Mouse (Mus musculus): ENCODE data around the gene Fundc1. TPM values are rescaled to one million over a fixed set of nuclear protein-coding genes. Genes with fewer than 3 reads are reported as not detected.
"Not testable (repeated sequence)": the region's sequence is repeated elsewhere in the genome, so short reads cannot be mapped to it uniquely, and the experiment has no call there.

Fundc1 gene
- polyA plus RNA-seq, 1 experiment from 2014 or later: 68.8 TPM

- Histone ChIP-seq H3K27me3 (ENCODE audit: control insufficient read depth, insufficient read depth, low read length) (no peaks in the 10 kb centered on the region), H3K4me3 (ENCODE audit: low read depth, low read length) (no peak overlapping the region), H3K27ac (ENCODE audit: low read depth, low read length) (no peak overlapping the region), H3K36me3 (ENCODE audit: control insufficient read depth, insufficient read depth, low read length) (no peaks in the 10 kb centered on the region), H3K4me2 (ENCODE audit: low read depth, low read length) (no peak overlapping the region), H3K9ac (replicated peaks; ENCODE audit: low read depth, low read length) (no peak overlapping the region), H3K9me3 (ENCODE audit: control insufficient read depth, low read length) (no peaks in the 10 kb centered on the region), H3K4me1 (ENCODE audit: control insufficient read depth, insufficient read depth, low read length) (no peaks in the 10 kb centered on the region)
- ATAC-seq (ENCODE audit: low read depth): no peak
Observed at GRCm38 (mm10) chrX:17564732-17565131, 7.4 kb downstream of the Fundc1 start.

- 14% methylated on average over 4 of the region's 4 CpGs for WGBS
- H3K27ac ChIP-seq (ENCODE audit: low read depth, low read length): 0 out of 2 replicates have a peak overlapping the region, but pooled peaks have one; percentile 22
Observed at GRCm38 (mm10) chrX:17558746-17559145, 13.4 kb downstream of the Fundc1 start.

GRCm38 (mm10) chrX:17554488-17554887, 17.6 kb downstream of the Fundc1 start:
- 39% methylated on average over 4 of the region's 4 CpGs for WGBS
- no peaks in the 10 kb centered on the region for H3K4me1 ChIP-seq (ENCODE audit: control insufficient read depth, insufficient read depth, low read length)
- no peaks in the 10 kb centered on the region for H3K27me3 ChIP-seq (ENCODE audit: control insufficient read depth, insufficient read depth, low read length)
- H3K4me3 ChIP-seq (ENCODE audit: low read depth, low read length): no peak overlapping the region
- no peaks in the 10 kb centered on the region for H3K9me3 ChIP-seq (ENCODE audit: control insufficient read depth, low read length)
- H3K27ac ChIP-seq (ENCODE audit: low read depth, low read length): no peak overlapping the region
- H3K4me2 ChIP-seq (ENCODE audit: low read depth, low read length): no peak overlapping the region
- no peak overlapping the region for H3K9ac ChIP-seq (replicated peaks; ENCODE audit: low read depth, low read length)
- ATAC-seq (ENCODE audit: low read depth): no peak
- no peaks in the 10 kb centered on the region for H3K36me3 ChIP-seq (ENCODE audit: control insufficient read depth, insufficient read depth, low read length)

More at GRCm38 (mm10) chrX:17558746-17559145, 13.4 kb downstream of the Fundc1 start:
- Histone ChIP-seq H3K9ac (replicated peaks; ENCODE audit: low read depth, low read length) (no peak overlapping the region), H3K4me2 (ENCODE audit: low read depth, low read length) (no peak overlapping the region), H3K27me3 (ENCODE audit: control insufficient read depth, insufficient read depth, low read length) (no peaks in the 10 kb centered on the region), H3K9me3 (ENCODE audit: control insufficient read depth, low read length) (no peaks in the 10 kb centered on the region), H3K4me1 (ENCODE audit: control insufficient read depth, insufficient read depth, low read length) (no peaks in the 10 kb centered on the region), H3K36me3 (ENCODE audit: control insufficient read depth, insufficient read depth, low read length) (no peaks in the 10 kb centered on the region), H3K4me3 (ENCODE audit: low read depth, low read length) (no peak overlapping the region)
- no peak for ATAC-seq (ENCODE audit: low read depth)

GRCm38 (mm10) chrX:17551586-17551985, 20.5 kb downstream of the Fundc1 start:
- H3K36me3 ChIP-seq (ENCODE audit: control insufficient read depth, insufficient read depth, low read length); H3K4me3 ChIP-seq (ENCODE audit: low read depth, low read length); H3K4me2 ChIP-seq (ENCODE audit: low read depth, low read length); H3K9ac ChIP-seq (replicated peaks; ENCODE audit: low read depth, low read length); H3K27ac ChIP-seq (ENCODE audit: low read depth, low read length); H3K9me3 ChIP-seq (ENCODE audit: control insufficient read depth, low read length); H3K27me3 ChIP-seq (ENCODE audit: control insufficient read depth, insufficient read depth, low read length); ATAC-seq (ENCODE audit: low read depth); H3K4me1 ChIP-seq (ENCODE audit: control insufficient read depth, insufficient read depth, low read length): not testable (repeated sequence)

- H3K27ac ChIP-seq (ENCODE audit: low read depth, low read length): no peak overlapping the region
- no peaks in the 10 kb centered on the region for H3K4me1 ChIP-seq (ENCODE audit: control insufficient read depth, insufficient read depth, low read length)
- H3K36me3 ChIP-seq (ENCODE audit: control insufficient read depth, insufficient read depth, low read length): no peaks in the 10 kb centered on the region
- no peaks in the 10 kb centered on the region for H3K27me3 ChIP-seq (ENCODE audit: control insufficient read depth, insufficient read depth, low read length)
- no peak overlapping the region for H3K4me2 ChIP-seq (ENCODE audit: low read depth, low read length)
- peak; percentile 63; the same call in 1 of the 2 replicates for ATAC-seq (ENCODE audit: low read depth)
- 16% methylated on average over 6 of the region's 6 CpGs for WGBS
- no peak overlapping the region for H3K4me3 ChIP-seq (ENCODE audit: low read depth, low read length)
- H3K9ac ChIP-seq (replicated peaks; ENCODE audit: low read depth, low read length): no peak overlapping the region
- H3K9me3 ChIP-seq (ENCODE audit: control insufficient read depth, low read length): no peaks in the 10 kb centered on the region
Observed at GRCm38 (mm10) chrX:17547143-17547806, 24.9 kb downstream of the Fundc1 start.

GRCm38 (mm10) chrX:17544860-17545492, 27.1 kb downstream of the Fundc1 start:
- Histone ChIP-seq H3K4me3 (ENCODE audit: low read depth, low read length) (no peak overlapping the region), H3K27ac (ENCODE audit: low read depth, low read length) (no peak overlapping the region), H3K4me1 (ENCODE audit: control insufficient read depth, insufficient read depth, low read length) (no peaks in the 10 kb centered on the region), H3K27me3 (ENCODE audit: control insufficient read depth, insufficient read depth, low read length) (no peaks in the 10 kb centered on the region), H3K9me3 (ENCODE audit: control insufficient read depth, low read length) (no peaks in the 10 kb centered on the region), H3K9ac (replicated peaks; ENCODE audit: low read depth, low read length) (no peak overlapping the region), H3K4me2 (ENCODE audit: low read depth, low read length) (no peak overlapping the region), H3K36me3 (ENCODE audit: control insufficient read depth, insufficient read depth, low read length) (no peaks in the 10 kb centered on the region)
- no peak for ATAC-seq (ENCODE audit: low read depth)
- 43% methylated on average over 2 of the region's 2 CpGs for WGBS

GRCm38 (mm10) chrX:17537701-17538100, 34.4 kb downstream of the Fundc1 start:
- H3K4me3 ChIP-seq (ENCODE audit: low read depth, low read length): no peak overlapping the region
- ATAC-seq (ENCODE audit: low read depth): no peak
- H3K36me3 ChIP-seq (ENCODE audit: control insufficient read depth, insufficient read depth, low read length): no peaks in the 10 kb centered on the region
- no peaks in the 10 kb centered on the region for H3K9me3 ChIP-seq (ENCODE audit: control insufficient read depth, low read length)
- no peaks in the 10 kb centered on the region for H3K27me3 ChIP-seq (ENCODE audit: control insufficient read depth, insufficient read depth, low read length)
- H3K4me1 ChIP-seq (ENCODE audit: control insufficient read depth, insufficient read depth, low read length): no peaks in the 10 kb centered on the region
- no peak overlapping the region for H3K4me2 ChIP-seq (ENCODE audit: low read depth, low read length)
- 94% methylated on average over 4 of the region's 4 CpGs for WGBS
- H3K9ac ChIP-seq (replicated peaks; ENCODE audit: low read depth, low read length): no peak overlapping the region
- no peak overlapping the region for H3K27ac ChIP-seq (ENCODE audit: low read depth, low read length)

- WGBS: 91% methylated on average over 2 of the region's 2 CpGs
- no peak overlapping the region for H3K4me2 ChIP-seq (ENCODE audit: low read depth, low read length)
- no peaks in the 10 kb centered on the region for H3K36me3 ChIP-seq (ENCODE audit: control insufficient read depth, insufficient read depth, low read length)
- no peaks in the 10 kb centered on the region for H3K27me3 ChIP-seq (ENCODE audit: control insufficient read depth, insufficient read depth, low read length)
- no peaks in the 10 kb centered on the region for H3K4me1 ChIP-seq (ENCODE audit: control insufficient read depth, insufficient read depth, low read length)
- H3K4me3 ChIP-seq (ENCODE audit: low read depth, low read length): no peak overlapping the region
- no peak overlapping the region for H3K9ac ChIP-seq (replicated peaks; ENCODE audit: low read depth, low read length)
- H3K27ac ChIP-seq (ENCODE audit: low read depth, low read length): no peak overlapping the region
- H3K9me3 ChIP-seq (ENCODE audit: control insufficient read depth, low read length): no peaks in the 10 kb centered on the region
- no peak for ATAC-seq (ENCODE audit: low read depth)
Observed at GRCm38 (mm10) chrX:17527008-17527407, 45.1 kb downstream of the Fundc1 start.

GRCm38 (mm10) chrX:17521221-17521716, 50.9 kb downstream of the Fundc1 start:
- Histone ChIP-seq H3K4me2 (ENCODE audit: low read depth, low read length) (no peak overlapping the region), H3K27ac (ENCODE audit: low read depth, low read length) (no peak overlapping the region), H3K9ac (replicated peaks; ENCODE audit: low read depth, low read length) (no peak overlapping the region), H3K9me3 (ENCODE audit: control insufficient read depth, low read length) (no peaks in the 10 kb centered on the region), H3K4me3 (ENCODE audit: low read depth, low read length) (no peak overlapping the region), H3K27me3 (ENCODE audit: control insufficient read depth, insufficient read depth, low read length) (no peaks in the 10 kb centered on the region), H3K36me3 (ENCODE audit: control insufficient read depth, insufficient read depth, low read length) (no peaks in the 10 kb centered on the region), H3K4me1 (ENCODE audit: control insufficient read depth, insufficient read depth, low read length) (no peaks in the 10 kb centered on the region)
- no peak for ATAC-seq (ENCODE audit: low read depth)
- 6% methylated on average over 3 of the region's 3 CpGs for WGBS

Measured in neural tube, embryonic 14.5 days (tissue).